ENCODE assay signal across 22 mouse cellular contexts in genomic region chr1:39694756-39695155, GRCm38 (mm10). TPM values are rescaled to one million over a fixed set of nuclear protein-coding genes. Genes with fewer than 3 reads are reported as not detected.
DNase-seq lines count a peak whose midpoint lies in the region; ATAC-seq and TF ChIP-seq lines count a peak whose summit lies in the region.
"Had no signal": no experiment of that assay in that cellular context is flagged by ENCODE, and none has a peak within 500 bp of the region (broad histone marks: within the 10 kb centered on the region; RNA-seq: fewer than 3 reads in every experiment).

No protein-coding gene starts in this region.

- no peak for TF ChIP-seq CTCF in heart, adult 2 months (IDR thresholded peaks at IDR 0.05)
- TF ChIP-seq CTCF in kidney, adult 2 months (conservative IDR thresholded peaks at IDR 0.05; ENCODE audit: insufficient read depth, insufficient read length, low read depth, low read length), result no peak

- DNase-seq in heart, adult 2 months, result no peak
- DNase-seq in kidney, postnatal 36 days, result peak; percentile 39 to 40
- DNase-seq in kidney, adult 2 months, result no peak
- DNase-seq in spleen, postnatal 14 days (ENCODE audit: low spot score in 2 of 2), result no peak
- DNase-seq: adrenal gland, adult 2 months; adrenal gland, postnatal 25 days; cerebellum, adult 18-20 months; cerebellum, adult 9-11 months; cerebellum, postnatal 36 days; gastrocnemius, adult 2 months; gastrocnemius, postnatal 25 days; heart, postnatal 14 days had no signal

- 0 out of 4 replicates have a peak overlapping the region, but pooled peaks of 1 of the 2 experiments have one; percentile 10 for H3K27ac ChIP-seq in heart, embryonic 14.5 days (replicated peaks in 1 of 2; ENCODE audit: control insufficient read depth in 1 of 2, insufficient read depth in 1 of 2, low read depth in 2 of 2, low read length in 2 of 2)
- no peak overlapping the region for H3K27ac ChIP-seq in heart, adult 2 months
- H3K27ac ChIP-seq in kidney, embryonic 15.5 days, result 0 out of 2 replicates have a peak overlapping the region, but pooled peaks have one; percentile 4
- H3K27ac ChIP-seq in kidney, embryonic 14.5 days (ENCODE audit: low read depth, low read length), result no peak overlapping the region
- no peak overlapping the region for H3K27ac ChIP-seq in kidney, adult 2 months (ENCODE audit: insufficient read depth, low read depth, low read length)
- H3K27ac ChIP-seq: embryonic facial prominence, embryonic 13.5 days; forebrain, embryonic 13.5 days; gastrocnemius, adult 2 months; hindbrain, embryonic 10.5 days; hindbrain, embryonic 14.5 days had no signal

- H3K9me3 ChIP-seq in heart, embryonic 14.5 days (ENCODE audit: control insufficient read depth, low read length), result no peaks in the 10 kb centered on the region
- no peaks in the 10 kb centered on the region for H3K9me3 ChIP-seq in kidney, embryonic 15.5 days (replicated peaks)
- no peaks in the 10 kb centered on the region for H3K9me3 ChIP-seq in kidney, embryonic 14.5 days (ENCODE audit: control insufficient read depth, low read length)
- H3K9me3 ChIP-seq: embryonic facial prominence, embryonic 13.5 days; forebrain, embryonic 13.5 days; heart, embryonic 12.5 days; hindbrain, embryonic 10.5 days had no signal

- no peaks in the 10 kb centered on the region for H3K27me3 ChIP-seq in heart, embryonic 14.5 days (ENCODE audit: control insufficient read depth, insufficient read depth, low read length)
- H3K27me3 ChIP-seq in heart, adult 2 months (ENCODE audit: control insufficient read depth, insufficient read depth, low read length), result no peaks in the 10 kb centered on the region
- no peaks in the 10 kb centered on the region for H3K27me3 ChIP-seq in kidney, embryonic 15.5 days
- no peaks in the 10 kb centered on the region for H3K27me3 ChIP-seq in kidney, embryonic 14.5 days (ENCODE audit: control insufficient read depth, insufficient read depth, low read length)
- no peaks in the 10 kb centered on the region for H3K27me3 ChIP-seq in kidney, adult 2 months (replicated peaks; ENCODE audit: control insufficient read depth, insufficient read depth, low read length)
- H3K27me3 ChIP-seq: embryonic facial prominence, embryonic 13.5 days had no signal

- no peak overlapping the region for H3K4me3 ChIP-seq in heart, embryonic 14.5 days (ENCODE audit: control insufficient read depth in 1 of 2, insufficient read depth in 1 of 2, low read depth in 1 of 2, low read length in 2 of 2)
- H3K4me3 ChIP-seq in heart, adult 2 months, result no peak overlapping the region
- no peak overlapping the region for H3K4me3 ChIP-seq in kidney, embryonic 15.5 days (replicated peaks)
- H3K4me3 ChIP-seq in kidney, embryonic 14.5 days (ENCODE audit: low read length), result no peak overlapping the region
- no peak overlapping the region for H3K4me3 ChIP-seq in kidney, adult 2 months (ENCODE audit: insufficient read depth, low read depth, low read length)
- H3K4me3 ChIP-seq: embryonic facial prominence, embryonic 13.5 days; forebrain, embryonic 13.5 days; gastrocnemius, adult 2 months; heart, embryonic 12.5 days; hindbrain, embryonic 10.5 days had no signal

- H3K9ac ChIP-seq in heart, embryonic 14.5 days (ENCODE audit: low read length), result no peak overlapping the region
- H3K9ac ChIP-seq in heart, adult 2 months (ENCODE audit: low read depth, low read length), result no peak overlapping the region
- no peak overlapping the region for H3K9ac ChIP-seq in kidney, embryonic 15.5 days
- H3K9ac ChIP-seq in kidney, embryonic 14.5 days (ENCODE audit: low read depth, low read length), result no peak overlapping the region
- H3K9ac ChIP-seq: embryonic facial prominence, embryonic 13.5 days; forebrain, embryonic 13.5 days; heart, embryonic 12.5 days; hindbrain, embryonic 14.5 days had no signal

- H3K4me2 ChIP-seq in heart, embryonic 14.5 days (ENCODE audit: low read length), result no peak overlapping the region
- no peak overlapping the region for H3K4me2 ChIP-seq in kidney, embryonic 15.5 days
- no peak overlapping the region for H3K4me2 ChIP-seq in kidney, embryonic 14.5 days (replicated peaks; ENCODE audit: low read depth, low read length)
- H3K4me2 ChIP-seq: embryonic facial prominence, embryonic 13.5 days; forebrain, embryonic 13.5 days; heart, embryonic 12.5 days; hindbrain, embryonic 14.5 days had no signal

- 46% methylated on average over 7 of the region's 7 CpGs for WGBS in heart, embryonic 14.5 days
- WGBS in heart, adult 2 months, result 51% methylated on average over 7 of the region's 7 CpGs
- 57% methylated on average over 7 of the region's 7 CpGs for WGBS in kidney, embryonic 15.5 days
- 53% methylated on average over 7 of the region's 7 CpGs for WGBS in kidney, embryonic 14.5 days
- whole genome bisulfite sequencing in kidney, adult 2 months, result 41% methylated on average over 7 of the region's 7 CpGs

- no peaks in the 10 kb centered on the region for H3K36me3 ChIP-seq in heart, embryonic 14.5 days (ENCODE audit: control insufficient read depth, insufficient read depth, low read length)
- no peaks in the 10 kb centered on the region for H3K36me3 ChIP-seq in heart, adult 2 months (ENCODE audit: control insufficient read depth, insufficient read depth, low read length)
- H3K36me3 ChIP-seq in kidney, embryonic 15.5 days, result no peaks in the 10 kb centered on the region
- H3K36me3 ChIP-seq in kidney, embryonic 14.5 days (ENCODE audit: control insufficient read depth, insufficient read depth, low read length), result no peaks in the 10 kb centered on the region
- H3K36me3 ChIP-seq in kidney, adult 2 months (ENCODE audit: control insufficient read depth, insufficient read depth, low read length), result no peaks in the 10 kb centered on the region
- H3K36me3 ChIP-seq: embryonic facial prominence, embryonic 13.5 days; heart, embryonic 12.5 days; hindbrain, embryonic 10.5 days had no signal

- ATAC-seq in heart, embryonic 14.5 days (ENCODE audit: insufficient number of reproducible peaks, insufficient read depth, low FRiP score, low read depth), result 0 out of 2 replicates have a peak, but pooled peaks have one; percentile 15
- ATAC-seq in kidney, embryonic 15.5 days (replicated peaks; ENCODE audit: low FRiP score), result no peak
- no peak for ATAC-seq in kidney, embryonic 14.5 days (ENCODE audit: low FRiP score, low TSS enrichment)
- ATAC-seq: forebrain, embryonic 13.5 days had no signal

- TF ChIP-seq EP300 in heart, adult 2 months (IDR thresholded peaks at IDR 0.05; ENCODE audit: insufficient read depth, low read depth, low read length), result no peak

- no peak for TF ChIP-seq POLR2A in heart, adult 2 months (IDR thresholded peaks at IDR 0.05; ENCODE audit: insufficient read depth, low read depth, low read length)
- no peak for TF ChIP-seq POLR2A in kidney, adult 2 months (IDR thresholded peaks at IDR 0.05; ENCODE audit: low read depth, low read length)

- intact Hi-C loops in heart, adult 2 months (cut with DNase I), result no loop called here

- H3K4me1 ChIP-seq in heart, embryonic 14.5 days (ENCODE audit: control insufficient read depth in 2 of 2, insufficient read depth in 2 of 2, low read length in 2 of 2), result peaks cover 14% of the 10 kb centered on the region in 2 experiments
- H3K4me1 ChIP-seq in heart, adult 2 months (ENCODE audit: control insufficient read depth, insufficient read depth, low read length), result peaks cover 6% of the 10 kb centered on the region
- H3K4me1 ChIP-seq in kidney, embryonic 15.5 days, result peaks cover 53% of the 10 kb centered on the region
- peaks cover 11% of the 10 kb centered on the region; the same call in 1 of the 2 replicates for H3K4me1 ChIP-seq in kidney, embryonic 14.5 days (ENCODE audit: control insufficient read depth, insufficient read depth, low read length)
- H3K4me1 ChIP-seq in kidney, adult 2 months (ENCODE audit: control insufficient read depth, insufficient read depth, low read length), result peaks cover 5% of the 10 kb centered on the region; the same call in 1 of the 2 replicates

- no peaks in the 10 kb centered on the region for H3K79me2 ChIP-seq in heart, adult 2 months (replicated peaks; ENCODE audit: control insufficient read depth, insufficient read depth, low read length)

RNA-seq across cellular contexts. Expression of gene Rfx8, which starts 26.0 kb away (rescaled TPM):
- polyA plus RNA-seq in heart, embryonic 14.5 days (2014; fragmentation: Nextera tagmentation; extraction: Ambion mirVana), result 1.1 and 1.7 TPM in 2 replicates
- total RNA-seq in heart, adult 2 months (2021), result under 1 TPM; 0.20 to 0.26 TPM
- polyA plus RNA-seq in heart, adult 2 months (2012; rRNA removed), result 0.35 and 0.47 TPM in 2 replicates
- polyA plus RNA-seq in kidney, embryonic 15.5 days (2015; fragmentation: Nextera tagmentation; extraction: Ambion mirVana), result 0.31 and 0.51 TPM in 2 replicates
- polyA plus RNA-seq in kidney, embryonic 14.5 days (2014; fragmentation: Nextera tagmentation; extraction: Ambion mirVana), result 0.18 TPM in 1 of 2 replicates, not detected in the other
- not detected in 2 replicates for polyA plus RNA-seq in kidney, adult 2 months (2012; rRNA removed)
- total RNA-seq: adrenal gland, adult 2 months; ES-E14; gastrocnemius, adult 2 months; granulocyte monocyte progenitor cell, adult 5-6 weeks had no signal

RNA-seq across cellular contexts. Expression of gene Creg2, which starts 43.5 kb away (rescaled TPM):
- polyA plus RNA-seq in heart, embryonic 14.5 days (2014; fragmentation: Nextera tagmentation; extraction: Ambion mirVana), result 0.03 and 0.05 TPM in 2 replicates
- under 1 TPM in 1 of 2 experiments, not detected in 1; 0.05 TPM for total RNA-seq in heart, adult 2 months (2021)
- 0.06 TPM in 1 of 2 replicates, not detected in the other for polyA plus RNA-seq in heart, adult 2 months (2012; rRNA removed)
- 0.08 and 0.18 TPM in 2 replicates for polyA plus RNA-seq in kidney, embryonic 15.5 days (2015; fragmentation: Nextera tagmentation; extraction: Ambion mirVana)
- polyA plus RNA-seq in kidney, embryonic 14.5 days (2014; fragmentation: Nextera tagmentation; extraction: Ambion mirVana), result 0.04 TPM in 1 of 2 replicates, not detected in the other
- 0.04 and 0.09 TPM in 2 replicates for polyA plus RNA-seq in kidney, adult 2 months (2012; rRNA removed)
- total RNA-seq: granulocyte monocyte progenitor cell, adult 5-6 weeks; heart, postnatal 14 days had no signal

Comparison
In these comparisons a context has a peak if more than half of its experiments do, and no peak if none do; other contexts are left out.
1. DNase-seq: peak in kidney, postnatal 36 days (2 of 2); none in heart, adult 2 months (0 of 2), kidney, adult 2 months (single experiment) and spleen, postnatal 14 days (0 of 2).